Comparison of ENCODE assay signal across 8 mouse cellular contexts in genomic region chr7:24593621-24594308, GRCm38 (mm10). TPM values are rescaled to one million over a fixed set of nuclear protein-coding genes. Genes with fewer than 3 reads are reported as not detected.
DNase-seq lines count a peak whose midpoint lies in the region; ATAC-seq and TF ChIP-seq lines count a peak whose summit lies in the region.

No protein-coding gene starts in this region.

- no peak for TF ChIP-seq CTCF in cerebellum, adult 2 months (IDR thresholded peaks at IDR 0.05; ENCODE audit: borderline replicate concordance, insufficient read depth, low read depth, low read length)

- H3K27me3 ChIP-seq in cerebellum, adult 2 months (ENCODE audit: control insufficient read depth, insufficient read depth, low read length) = no peaks in the 10 kb centered on the region
- no peaks in the 10 kb centered on the region for H3K27me3 ChIP-seq in forebrain, embryonic 16.5 days (replicated peaks; ENCODE audit: control insufficient read depth, insufficient read depth, low read length)

- peak; percentile 75 for DNase-seq in Muller cell, postnatal 12 days (ENCODE audit: inconsistent ontology term)
- DNase-seq in cerebellum, adult 2 months = peak; percentile 75 to 77
- peak; percentile 44 to 49 for DNase-seq in layer of hippocampus, postnatal 25 days (ENCODE audit: extremely low spot score in 1 of 2, low spot score in 1 of 2)
- peak; percentile 86 for DNase-seq in lung, postnatal 36 days
- DNase-seq in retina, adult 2 months (ENCODE audit: low read depth, low spot score) = peak; percentile 49
- peak; percentile 81 to 86 for DNase-seq in thymus, postnatal 36 days

- TF ChIP-seq POLR2A in cerebellum, adult 2 months (IDR thresholded peaks at IDR 0.05; ENCODE audit: borderline replicate concordance, insufficient read depth, low read length) = peak; percentile 82

- H3K4me3 ChIP-seq in cerebellum, adult 2 months (replicated peaks; ENCODE audit: insufficient read depth, low read depth, low read length) = peak overlapping the region; percentile 89
- peak overlapping the region; percentile 70 for H3K4me3 ChIP-seq in forebrain, embryonic 16.5 days (replicated peaks; ENCODE audit: low read length)

- WGBS in cerebellum, adult 2 months = 2% methylated on average over 39 of the region's 39 CpGs
- 2% methylated on average over 38 of the region's 39 CpGs for WGBS in forebrain, embryonic 16.5 days

- no peaks in the 10 kb centered on the region for H3K36me3 ChIP-seq in forebrain, embryonic 16.5 days (ENCODE audit: control insufficient read depth, insufficient read depth)

- H3K4me1 ChIP-seq in cerebellum, adult 2 months (ENCODE audit: control insufficient read depth, insufficient read depth, low read length) = peaks cover 5% of the 10 kb centered on the region
- peaks cover 14% of the 10 kb centered on the region for H3K4me1 ChIP-seq in forebrain, embryonic 16.5 days (replicated peaks; ENCODE audit: control insufficient read depth, insufficient read depth, low read length)

- H3K4me2 ChIP-seq in forebrain, embryonic 16.5 days (ENCODE audit: low read length) = peak overlapping the region; percentile 70

- peak; percentile 90 for ATAC-seq in forebrain, embryonic 16.5 days
- peak; percentile 88 to 92 for ATAC-seq in hematopoietic stem cell, adult 5-6 weeks (replicated peaks in 1 of 2; ENCODE audit: insufficient read depth in 1 of 2, low FRiP score in 2 of 2, low TSS enrichment in 1 of 2, low read depth in 1 of 2, poor library complexity in 2 of 2, severe bottlenecking in 2 of 2)

- H3K27ac ChIP-seq in cerebellum, adult 2 months (ENCODE audit: insufficient read depth, low read length) = peak overlapping the region; percentile 70
- no peak overlapping the region for H3K27ac ChIP-seq in forebrain, embryonic 16.5 days (ENCODE audit: low read length)

- peak overlapping the region; percentile 78 for H3K9ac ChIP-seq in forebrain, embryonic 16.5 days (replicated peaks; ENCODE audit: low read depth, low read length)

- no peaks in the 10 kb centered on the region for H3K9me3 ChIP-seq in forebrain, embryonic 16.5 days (ENCODE audit: control insufficient read depth, low read length)

RNA-seq across cellular contexts. Expression of gene Zfp575, which starts 6.3 kb away (rescaled TPM):
- 1.4 TPM in 2 replicates for polyA plus RNA-seq in cerebellum, adult 2 months (2012; rRNA removed)
- 9.9 and 11.7 TPM in 2 replicates for polyA plus RNA-seq in forebrain, embryonic 16.5 days (2015; fragmentation: Nextera tagmentation; extraction: Ambion mirVana)
- total RNA-seq in hematopoietic stem cell, adult 5-6 weeks (2017) = not detected in 2 replicates
- total RNA-seq in layer of hippocampus, postnatal 25 days (2021) = 1 to 10 TPM; 5.6 to 6.2 TPM

RNA-seq across cellular contexts. Expression of gene Ethe1, which starts 6.4 kb away (rescaled TPM):
- polyA plus RNA-seq in cerebellum, adult 2 months (2012; rRNA removed) = 25.7 and 28.0 TPM in 2 replicates
- 19.8 and 23.3 TPM in 2 replicates for polyA plus RNA-seq in forebrain, embryonic 16.5 days (2015; fragmentation: Nextera tagmentation; extraction: Ambion mirVana)
- total RNA-seq in hematopoietic stem cell, adult 5-6 weeks (2017) = 14.2 and 16.4 TPM in 2 replicates
- total RNA-seq in layer of hippocampus, postnatal 25 days (2021) = 10 to 100 TPM in 1 of 2 experiments, 1 to 10 TPM in 1; 9.0 to 11.5 TPM

RNA-seq across cellular contexts. Expression of gene Phldb3, which starts 16.8 kb away (rescaled TPM):
- polyA plus RNA-seq in cerebellum, adult 2 months (2012; rRNA removed) = 0.18 TPM in 1 of 2 replicates, not detected in the other
- not detected in 2 replicates for polyA plus RNA-seq in forebrain, embryonic 16.5 days (2015; fragmentation: Nextera tagmentation; extraction: Ambion mirVana)
- total RNA-seq in hematopoietic stem cell, adult 5-6 weeks (2017) = 13.9 and 17.5 TPM in 2 replicates
- under 1 TPM; 0.19 to 0.20 TPM for total RNA-seq in layer of hippocampus, postnatal 25 days (2021)

RNA-seq across cellular contexts. Expression of gene Lypd3, which starts 42.6 kb away (rescaled TPM):
- 0.08 TPM in 1 of 2 replicates, not detected in the other for polyA plus RNA-seq in cerebellum, adult 2 months (2012; rRNA removed)
- polyA plus RNA-seq in forebrain, embryonic 16.5 days (2015; fragmentation: Nextera tagmentation; extraction: Ambion mirVana) = 0.29 and 0.58 TPM in 2 replicates
- total RNA-seq in hematopoietic stem cell, adult 5-6 weeks (2017) = not detected in 2 replicates
- total RNA-seq in layer of hippocampus, postnatal 25 days (2021) = 1 to 10 TPM; 1.4 to 1.6 TPM

RNA-seq across cellular contexts. Expression of gene Xrcc1, which starts 47.7 kb away (rescaled TPM):
- polyA plus RNA-seq in cerebellum, adult 2 months (2012; rRNA removed) = 46.2 and 51.3 TPM in 2 replicates
- 79.8 and 80.2 TPM in 2 replicates for polyA plus RNA-seq in forebrain, embryonic 16.5 days (2015; fragmentation: Nextera tagmentation; extraction: Ambion mirVana)
- 42.9 and 43.3 TPM in 2 replicates for total RNA-seq in hematopoietic stem cell, adult 5-6 weeks (2017)
- 10 to 100 TPM; 34.8 to 43.0 TPM for total RNA-seq in layer of hippocampus, postnatal 25 days (2021)

Comparison
In these comparisons a context has a peak if more than half of its experiments do, and no peak if none do; other contexts are left out.
1. RNA of gene Phldb3, which starts 16.8 kb away (total RNA-seq): 13.9 to 17.5 TPM in hematopoietic stem cell, adult 5-6 weeks; 0.19 to 0.20 TPM in layer of hippocampus, postnatal 25 days; every median in the first group is over 10 times any median in the second.
2. Peak in every context shown above with its lines, with median percentiles within 50 percentile points of each other: DNase-seq.